8 mouse cellular contexts compared by ENCODE assay signal in genomic region chr9:21265611-21266010, GRCm38 (mm10). TPM values are rescaled to one million over a fixed set of nuclear protein-coding genes. Genes with fewer than 3 reads are reported as not detected.
A peak's percentile ranks its signal among the peaks of the same experiment; 100 is the strongest.
DNase-seq lines count a peak whose midpoint lies in the region; ATAC-seq and TF ChIP-seq lines count a peak whose summit lies in the region.

No protein-coding gene starts in this region.

- H3K27ac ChIP-seq in brown adipose tissue, adult 24 weeks (replicated peaks; ENCODE audit: low read depth, low read length): peak overlapping the region; percentile 36
- no peak overlapping the region; the same call in 1 of the 2 replicates for H3K27ac ChIP-seq in intestine, embryonic 14.5 days (ENCODE audit: low read depth)
- peak overlapping the region; percentile 87 for H3K27ac ChIP-seq in liver, embryonic 14.5 days

- TF ChIP-seq CTCF in liver, embryonic 14.5 days (IDR thresholded peaks at IDR 0.05; ENCODE audit: low read depth): no peak

- H3K9me3 ChIP-seq in intestine, embryonic 14.5 days (ENCODE audit: control insufficient read depth, low read length): no peaks in the 10 kb centered on the region
- H3K9me3 ChIP-seq in liver, embryonic 14.5 days (ENCODE audit: control insufficient read depth, low read length): no peaks in the 10 kb centered on the region

- 0 out of 2 replicates have a peak, but pooled peaks have one; percentile 20 for ATAC-seq in intestine, embryonic 14.5 days (replicated peaks; ENCODE audit: low FRiP score, low TSS enrichment, low read depth)
- ATAC-seq in liver, embryonic 14.5 days (ENCODE audit: insufficient read depth): peak; percentile 16; the same call in 1 of the 2 replicates

- peak overlapping the region; percentile 79 for H3K4me3 ChIP-seq in brown adipose tissue, adult 24 weeks (ENCODE audit: insufficient read depth, low read depth, low read length)
- H3K4me3 ChIP-seq in intestine, embryonic 14.5 days (ENCODE audit: low read depth, low read length): peak overlapping the region; percentile 95
- peak overlapping the region; percentile 98 for H3K4me3 ChIP-seq in liver, embryonic 14.5 days (ENCODE audit: insufficient read depth in 1 of 2, low read depth in 2 of 2, low read length in 2 of 2)

- H3K36me3 ChIP-seq in intestine, embryonic 14.5 days (ENCODE audit: control insufficient read depth, insufficient read depth, low read length): peaks cover 37% of the 10 kb centered on the region
- H3K36me3 ChIP-seq in liver, embryonic 14.5 days (replicated peaks; ENCODE audit: control insufficient read depth, insufficient read depth, low read depth): peaks cover 42% of the 10 kb centered on the region

- peak; percentile 15 for DNase-seq in gastrocnemius, adult 18-20 months (ENCODE audit: low spot score)
- DNase-seq in gastrocnemius, adult 8-10 months (ENCODE audit: low spot score in 2 of 2): no peak
- no peak for DNase-seq in intestine, embryonic 14.5 days (ENCODE audit: low spot score)
- no peak for DNase-seq in liver, embryonic 14.5 days (ENCODE audit: low read depth in 3 of 3, low spot score in 3 of 3)
- DNase-seq in T-cell, adult 2 months (ENCODE audit: low spot score): no peak
- no peak for DNase-seq in layer of hippocampus, adult 9-11 months
- DNase-seq in retina, embryonic 14.5 days (ENCODE audit: low spot score): no peak

- H3K9ac ChIP-seq in intestine, embryonic 14.5 days (ENCODE audit: low read length): peak overlapping the region; percentile 87
- H3K9ac ChIP-seq in liver, embryonic 14.5 days (replicated peaks): peak overlapping the region; percentile 99

- 5% methylated on average over 11 of the region's 11 CpGs for WGBS in intestine, embryonic 14.5 days
- WGBS in liver, embryonic 14.5 days (ENCODE audit: insufficient replicate concordance): 5% methylated on average over 11 of the region's 11 CpGs

- TF ChIP-seq EP300 in liver, embryonic 14.5 days (IDR thresholded peaks at IDR 0.05; ENCODE audit: low read depth): no peak

- H3K4me2 ChIP-seq in intestine, embryonic 14.5 days (ENCODE audit: low read length): peak overlapping the region; percentile 82
- H3K4me2 ChIP-seq in liver, embryonic 14.5 days (ENCODE audit: low read depth): peak overlapping the region; percentile 97

- no peaks in the 10 kb centered on the region for H3K27me3 ChIP-seq in intestine, embryonic 14.5 days (replicated peaks; ENCODE audit: control insufficient read depth, insufficient read depth, low read length)
- H3K27me3 ChIP-seq in liver, embryonic 14.5 days (ENCODE audit: control insufficient read depth, insufficient read depth, low read length): no peaks in the 10 kb centered on the region

- H3K4me1 ChIP-seq in brown adipose tissue, adult 24 weeks (ENCODE audit: control insufficient read depth, insufficient read depth, insufficient read length, low read length): peaks cover 6% of the 10 kb centered on the region
- H3K4me1 ChIP-seq in intestine, embryonic 14.5 days (replicated peaks; ENCODE audit: control insufficient read depth, insufficient read depth, low read length): peaks cover 9% of the 10 kb centered on the region; the same call in 1 of the 2 replicates
- peaks cover 23 to 34% of the 10 kb centered on the region in 2 experiments for H3K4me1 ChIP-seq in liver, embryonic 14.5 days (replicated peaks; ENCODE audit: control insufficient read depth in 2 of 2, insufficient read depth in 2 of 2, low read length in 1 of 2)

RNA-seq across cellular contexts. Expression of gene Atg4d, which starts 0.5 kb away (rescaled TPM):
- 10 to 100 TPM; 64.7 to 67.6 TPM for total RNA-seq in gastrocnemius, adult 18-20 months (2021)
- 10 to 100 TPM; 74.3 to 87.3 (median 80.7) TPM for total RNA-seq in gastrocnemius, adult 8-10 months (2022)
- polyA plus RNA-seq in brown adipose tissue, adult 24 weeks (2012; ENCODE audit: insufficient read depth, insufficient read length, missing spikeins): 23.5 and 23.7 TPM in 2 replicates
- polyA plus RNA-seq in intestine, embryonic 14.5 days (2014; fragmentation: Nextera tagmentation; extraction: Ambion mirVana): 42.6 and 45.4 TPM in 2 replicates
- polyA plus RNA-seq in liver, embryonic 14.5 days (2012; rRNA removed): 21.5 and 38.9 TPM in 2 replicates
- 69.3 and 78.1 TPM in 2 replicates for polyA plus RNA-seq in liver, embryonic 14.5 days (2014; fragmentation: Nextera tagmentation; extraction: Ambion mirVana)

RNA-seq across cellular contexts. Expression of gene S1pr5, which starts 17.4 kb away (rescaled TPM):
- under 1 TPM; 0.09 to 0.12 TPM for total RNA-seq in gastrocnemius, adult 18-20 months (2021)
- under 1 TPM; 0.10 to 0.29 (median 0.15) TPM for total RNA-seq in gastrocnemius, adult 8-10 months (2022)
- polyA plus RNA-seq in brown adipose tissue, adult 24 weeks (2012; ENCODE audit: insufficient read depth, insufficient read length, missing spikeins): 2.1 and 3.6 TPM in 2 replicates
- polyA plus RNA-seq in intestine, embryonic 14.5 days (2014; fragmentation: Nextera tagmentation; extraction: Ambion mirVana): 0.07 and 0.13 TPM in 2 replicates
- polyA plus RNA-seq in liver, embryonic 14.5 days (2012; rRNA removed): 0.06 TPM in 2 replicates
- 0.09 and 0.10 TPM in 2 replicates for polyA plus RNA-seq in liver, embryonic 14.5 days (2014; fragmentation: Nextera tagmentation; extraction: Ambion mirVana)

RNA-seq across cellular contexts. Expression of gene Kri1, which starts 22.2 kb away (rescaled TPM):
- total RNA-seq in gastrocnemius, adult 18-20 months (2021): 1 to 10 TPM; 8.0 to 9.3 TPM
- total RNA-seq in gastrocnemius, adult 8-10 months (2022): 10 to 100 TPM in 3 of 4 experiments, 1 to 10 TPM in 1; 8.4 to 13.0 (median 11.4) TPM
- polyA plus RNA-seq in brown adipose tissue, adult 24 weeks (2012; ENCODE audit: insufficient read depth, insufficient read length, missing spikeins): 10.9 and 16.2 TPM in 2 replicates
- polyA plus RNA-seq in intestine, embryonic 14.5 days (2014; fragmentation: Nextera tagmentation; extraction: Ambion mirVana): 12.8 TPM in 2 replicates
- polyA plus RNA-seq in liver, embryonic 14.5 days (2012; rRNA removed): 14.4 and 21.9 TPM in 2 replicates
- polyA plus RNA-seq in liver, embryonic 14.5 days (2014; fragmentation: Nextera tagmentation; extraction: Ambion mirVana): 3.9 and 5.0 TPM in 2 replicates

RNA-seq across cellular contexts. Expression of gene Cdkn2d, which starts 25.6 kb away (rescaled TPM):
- total RNA-seq in gastrocnemius, adult 18-20 months (2021): 1 to 10 TPM; 8.0 to 8.3 TPM
- 10 to 100 TPM in 3 of 4 experiments, 1 to 10 TPM in 1; 8.8 to 10.7 (median 10.6) TPM for total RNA-seq in gastrocnemius, adult 8-10 months (2022)
- polyA plus RNA-seq in brown adipose tissue, adult 24 weeks (2012; ENCODE audit: insufficient read depth, insufficient read length, missing spikeins): 11.1 and 13.5 TPM in 2 replicates
- polyA plus RNA-seq in intestine, embryonic 14.5 days (2014; fragmentation: Nextera tagmentation; extraction: Ambion mirVana): 43.7 and 44.8 TPM in 2 replicates
- polyA plus RNA-seq in liver, embryonic 14.5 days (2012; rRNA removed): 70.5 and 74.4 TPM in 2 replicates
- 116 and 119 TPM in 2 replicates for polyA plus RNA-seq in liver, embryonic 14.5 days (2014; fragmentation: Nextera tagmentation; extraction: Ambion mirVana)

RNA-seq across cellular contexts. Expression of gene Keap1, which starts 26.4 kb away (rescaled TPM):
- 10 to 100 TPM; 50.8 to 51.5 TPM for total RNA-seq in gastrocnemius, adult 18-20 months (2021)
- 10 to 100 TPM; 54.9 to 59.4 (median 57.4) TPM for total RNA-seq in gastrocnemius, adult 8-10 months (2022)
- 24.6 and 25.5 TPM in 2 replicates for polyA plus RNA-seq in brown adipose tissue, adult 24 weeks (2012; ENCODE audit: insufficient read depth, insufficient read length, missing spikeins)
- 41.0 and 43.0 TPM in 2 replicates for polyA plus RNA-seq in intestine, embryonic 14.5 days (2014; fragmentation: Nextera tagmentation; extraction: Ambion mirVana)
- 15.1 and 15.8 TPM in 2 replicates for polyA plus RNA-seq in liver, embryonic 14.5 days (2012; rRNA removed)
- 15.6 and 16.4 TPM in 2 replicates for polyA plus RNA-seq in liver, embryonic 14.5 days (2014; fragmentation: Nextera tagmentation; extraction: Ambion mirVana)
